Mouse (Mus musculus) hindbrain, embryonic 13.5 days (tissue): Measurements from ENCODE around the gene Gm20219. TPM values are rescaled to one million over a fixed set of nuclear protein-coding genes. Genes with fewer than 3 reads are reported as not detected.

Experiments
- ATAC-seq: fragments of 200-750 bp; cut with Nextera tagmentation; 2 replicates; pipeline ENCODE4 v1.8.0; 2017; ENCODE audit warnings: moderate TSS enrichment; ENCODE audit not compliant: low FRiP score
- H3K27ac ChIP-seq: fragments of 300-500 bp; sonication (generic); 2 replicates; pipeline ENCODE4 v1.5.1; 2015; ENCODE audit warnings: inconsistent platforms, mild to moderate bottlenecking, moderate library complexity
- H3K27me3 ChIP-seq: fragments of 300-500 bp; sonication (generic); 2 replicates; pipeline ENCODE4 v1.6.1; 2015; ENCODE audit warnings: mild to moderate bottlenecking, inconsistent platforms
- H3K36me3 ChIP-seq: fragments of 300-500 bp; sonication (generic); 2 replicates; pipeline ENCODE4 v1.6.1; 2015; ENCODE audit warnings: mild to moderate bottlenecking, inconsistent platforms
- H3K4me1 ChIP-seq: fragments of 300-500 bp; sonication (generic); replicated peaks from 2 replicates; pipeline ENCODE4 v1.6.1; 2015; ENCODE audit warnings: inconsistent platforms
- H3K4me2 ChIP-seq: fragments of 300-500 bp; sonication (generic); 2 replicates; pipeline ENCODE4 v1.6.1; 2015; ENCODE audit warnings: inconsistent platforms, mild to moderate bottlenecking, moderate library complexity
- H3K4me3 ChIP-seq: fragments of 300-500 bp; sonication (generic); 2 replicates; pipeline ENCODE4 v1.5.1; 2015; ENCODE audit warnings: mild to moderate bottlenecking, inconsistent platforms
- H3K9ac ChIP-seq: fragments of 300-500 bp; sonication (generic); 2 replicates; pipeline ENCODE4 v1.6.1; 2015; ENCODE audit warnings: mild to moderate bottlenecking, inconsistent platforms
- H3K9me3 ChIP-seq: fragments of 300-500 bp; sonication (generic); 2 replicates; pipeline ENCODE4 v1.6.1; 2016; ENCODE audit warnings: inconsistent platforms
- WGBS: fragments of 180-500 bp; shearing (Covaris S2); methylation state at CpG from one replicate; pipeline ENCODE4 v1.1.7; 2015; 5-methylcytosine and 5-hydroxymethylcytosine counted together
- polyA plus RNA-seq: library from polyadenylated mRNA; unstranded; fragments of >200 nt; fragmentation: Nextera tagmentation; extraction: Ambion mirVana; gene quantifications from 2 replicates; pipeline ENCODE4 v1.2.1, GENCODE M21; 2015

Gm20219 gene
- polyA plus RNA-seq, 1 experiment from 2014 or later = 1.8 TPM

DNA sequence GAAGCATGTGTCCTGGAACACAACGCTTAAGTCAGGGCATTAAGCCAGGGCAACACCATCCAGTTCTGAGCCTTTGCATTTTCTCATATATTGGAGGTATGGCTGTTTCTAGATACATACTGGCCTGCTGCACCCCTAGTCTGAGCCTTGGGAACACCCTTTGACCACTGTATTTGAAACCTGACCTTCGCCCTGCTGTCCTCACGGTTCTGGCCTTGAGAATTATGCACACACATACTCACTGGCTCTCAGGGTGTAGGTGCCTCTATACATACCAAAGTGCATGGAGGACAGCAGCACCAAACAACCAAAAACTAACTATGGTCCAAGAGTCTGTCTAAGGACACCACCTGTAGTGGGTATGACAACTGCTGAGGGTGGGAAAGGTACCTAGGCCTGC, 18.8 kb upstream of the Gm20219 start:
- Histone ChIP-seq H3K27ac (no peak overlapping the region), H3K4me1 (peaks cover 10% of the 10 kb centered on the region), H3K4me2 (no peak overlapping the region), H3K36me3 (peaks cover 94% of the 10 kb centered on the region), H3K9ac (no peak overlapping the region), H3K9me3 (no peaks in the 10 kb centered on the region), H3K27me3 (no peaks in the 10 kb centered on the region), H3K4me3 (no peak overlapping the region)
- 88% methylated on average over 3 of the region's 3 CpGs for whole genome bisulfite sequencing
- ATAC-seq = no peak

DNA sequence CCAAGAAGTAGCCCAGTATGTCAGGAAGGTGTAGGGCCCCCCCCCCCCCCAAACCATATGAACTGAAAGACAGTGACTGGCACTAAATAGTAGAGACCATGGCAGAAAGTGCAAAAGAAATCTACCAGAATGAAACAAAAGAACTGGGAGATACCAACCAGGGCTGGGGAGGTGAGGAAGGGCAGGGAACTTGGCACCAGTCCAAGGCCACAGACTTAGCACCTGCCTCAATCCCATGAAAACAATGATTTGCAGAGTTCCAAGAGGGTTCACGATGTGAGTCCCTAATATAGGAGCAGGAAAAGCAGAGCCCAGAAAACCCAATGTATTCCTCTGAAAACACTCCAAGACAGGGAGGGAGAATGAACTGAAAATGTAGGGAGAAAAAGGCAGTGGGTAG, 18.0 kb upstream of the Gm20219 start:
- Histone ChIP-seq H3K9ac (no peak overlapping the region), H3K36me3 (peaks cover 94% of the 10 kb centered on the region), H3K4me1 (peaks cover 10% of the 10 kb centered on the region), H3K27ac (peak overlapping the region; percentile 35; the same call in 1 of the 2 replicates), H3K4me2 (no peak overlapping the region), H3K9me3 (no peaks in the 10 kb centered on the region), H3K4me3 (no peak overlapping the region), H3K27me3 (no peaks in the 10 kb centered on the region)
- 58% methylated on average over 1 of the region's 1 CpGs for WGBS
- ATAC-seq = no peak

- Histone ChIP-seq H3K4me3 (no peak overlapping the region), H3K4me1 (peaks cover 10% of the 10 kb centered on the region), H3K36me3 (peaks cover 97% of the 10 kb centered on the region), H3K4me2 (no peak overlapping the region), H3K9me3 (no peaks in the 10 kb centered on the region), H3K27ac (no peak overlapping the region), H3K27me3 (no peaks in the 10 kb centered on the region), H3K9ac (no peak overlapping the region)
- no peak for ATAC-seq
- 95% methylated on average over 4 of the region's 4 CpGs for WGBS
These were observed 16.1 kb upstream of the Gm20219 start for GRCm38 (mm10) chr17:56570287-56570686.

DNA sequence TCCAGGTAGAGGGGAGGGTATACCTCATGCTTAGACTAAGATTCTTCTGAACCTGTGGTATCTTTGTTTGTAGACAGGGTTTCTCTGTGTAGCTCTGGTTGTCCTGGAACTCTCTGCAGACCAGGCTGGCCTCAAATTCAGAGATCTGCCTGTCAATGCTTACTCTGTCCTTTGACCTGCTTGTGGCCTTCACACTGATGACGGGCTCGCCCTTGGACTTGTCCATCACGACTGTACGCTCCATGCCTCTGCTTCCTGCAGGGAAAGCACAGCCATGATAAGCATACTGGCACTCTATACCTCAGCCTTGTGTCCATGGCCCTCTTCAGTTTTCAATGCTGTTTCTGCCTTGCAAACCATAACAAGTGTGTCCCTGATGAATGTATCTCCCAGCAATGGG, 13.2 kb upstream of the Gm20219 start:
- H3K9ac ChIP-seq = no peak overlapping the region
- H3K4me1 ChIP-seq = peaks cover 1% of the 10 kb centered on the region
- WGBS = 97% methylated on average over 4 of the region's 4 CpGs
- peaks cover 99% of the 10 kb centered on the region for H3K36me3 ChIP-seq
- no peak for ATAC-seq
- no peaks in the 10 kb centered on the region for H3K9me3 ChIP-seq
- H3K27me3 ChIP-seq = no peaks in the 10 kb centered on the region
- no peak overlapping the region for H3K4me3 ChIP-seq
- H3K4me2 ChIP-seq = no peak overlapping the region
- H3K27ac ChIP-seq = no peak overlapping the region

DNA sequence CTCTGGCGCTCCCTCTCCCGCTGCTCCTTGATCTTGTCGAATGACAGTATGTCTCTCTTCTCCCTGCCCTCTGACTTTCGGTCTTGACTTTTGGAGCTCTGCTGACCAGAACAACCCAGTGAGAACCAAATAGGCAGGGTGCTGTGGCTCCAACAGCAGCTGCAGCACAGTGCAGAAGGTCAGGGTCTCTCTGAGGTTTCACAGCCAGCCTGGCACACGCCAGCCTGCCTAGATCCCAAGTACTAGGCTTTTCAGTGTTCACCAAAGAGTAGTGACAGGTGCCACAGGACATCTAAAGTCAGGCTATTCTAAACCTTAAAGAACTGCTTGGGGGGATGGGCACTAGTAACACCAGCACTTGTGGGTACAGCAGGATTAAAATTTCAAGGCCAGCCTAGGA, 12.7 kb upstream of the Gm20219 start:
- no peak overlapping the region for H3K4me2 ChIP-seq
- H3K4me1 ChIP-seq = no peaks in the 10 kb centered on the region
- no peak overlapping the region for H3K27ac ChIP-seq
- H3K9me3 ChIP-seq = no peaks in the 10 kb centered on the region
- no peak for ATAC-seq
- H3K4me3 ChIP-seq = no peak overlapping the region
- peaks cover 99% of the 10 kb centered on the region for H3K36me3 ChIP-seq
- no peak overlapping the region for H3K9ac ChIP-seq
- 91% methylated on average over 5 of the region's 5 CpGs for WGBS
- H3K27me3 ChIP-seq = no peaks in the 10 kb centered on the region

DNA sequence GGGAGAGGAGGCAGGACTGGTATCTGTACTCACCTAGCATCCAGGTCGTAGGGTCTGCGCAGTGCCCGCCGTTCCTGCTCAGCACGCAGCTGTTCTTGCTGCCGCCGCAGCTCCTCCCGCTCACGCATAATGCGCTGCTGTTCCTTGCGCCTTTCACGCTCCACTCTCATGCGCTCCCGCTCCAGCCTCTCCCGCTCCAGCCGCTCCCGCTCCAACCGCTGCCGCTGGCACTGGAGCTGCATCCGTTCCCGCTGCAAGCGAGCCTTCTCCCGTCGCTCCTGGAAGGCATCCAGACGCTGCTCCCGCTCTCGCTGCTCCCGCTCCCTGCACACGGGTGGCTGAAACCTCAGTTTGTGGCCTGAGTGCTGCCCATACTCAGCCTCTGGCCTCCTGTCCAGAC, 12.1 kb upstream of the Gm20219 start:
- no peaks in the 10 kb centered on the region for H3K9me3 ChIP-seq
- no peak overlapping the region for H3K9ac ChIP-seq
- 94% methylated on average over 29 of the region's 29 CpGs for WGBS
- no peak overlapping the region for H3K27ac ChIP-seq
- no peak for ATAC-seq
- H3K27me3 ChIP-seq = no peaks in the 10 kb centered on the region
- no peaks in the 10 kb centered on the region for H3K4me1 ChIP-seq
- no peak overlapping the region for H3K4me3 ChIP-seq
- no peak overlapping the region for H3K4me2 ChIP-seq
- H3K36me3 ChIP-seq = peaks cover 99% of the 10 kb centered on the region

DNA sequence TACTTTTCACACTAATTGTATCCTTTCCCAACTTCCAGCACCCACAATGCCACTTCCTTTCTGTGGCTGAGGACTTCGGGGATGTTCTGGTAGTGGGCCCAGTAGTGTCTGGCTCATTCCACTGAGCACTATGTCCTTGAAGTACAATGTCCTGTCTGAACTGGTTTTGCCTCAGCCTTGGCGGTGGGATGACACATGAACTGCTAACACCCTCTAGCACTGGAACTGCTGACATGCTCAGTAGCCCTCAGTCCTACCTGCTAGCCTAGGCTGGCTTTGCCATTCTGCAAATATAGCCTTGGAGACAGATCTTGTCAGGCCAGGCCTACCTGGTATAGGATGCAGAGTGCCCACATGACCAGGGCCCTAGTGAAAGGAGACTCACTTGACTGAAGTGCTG, 7.7 kb upstream of the Gm20219 start:
- Histone ChIP-seq H3K27ac (no peak overlapping the region), H3K36me3 (peaks cover 62% of the 10 kb centered on the region), H3K9me3 (no peaks in the 10 kb centered on the region), H3K27me3 (no peaks in the 10 kb centered on the region), H3K4me3 (no peak overlapping the region), H3K4me2 (no peak overlapping the region), H3K9ac (no peak overlapping the region), H3K4me1 (no peaks in the 10 kb centered on the region)
- WGBS = 95% methylated on average over 2 of the region's 2 CpGs
- ATAC-seq = no peak

- no peak for ATAC-seq
- 86% methylated on average over 1 of the region's 1 CpGs for WGBS
These were observed 5.9 kb upstream of the Gm20219 start for GRCm38 (mm10) chr17:56560131-56560530.

GRCm38 (mm10) chr17:56559386-56559785, 5.2 kb upstream of the Gm20219 start:
- ATAC-seq = no peak
- WGBS = 80% methylated on average over 3 of the region's 3 CpGs
- Histone ChIP-seq H3K4me1 (no peaks in the 10 kb centered on the region), H3K27me3 (no peaks in the 10 kb centered on the region), H3K9me3 (no peaks in the 10 kb centered on the region), H3K36me3 (peaks cover 38% of the 10 kb centered on the region), H3K4me2 (no peak overlapping the region), H3K9ac (peak overlapping the region; percentile 24; the same call in 1 of the 2 replicates), H3K27ac (no peak overlapping the region), H3K4me3 (no peak overlapping the region)

More at GRCm38 (mm10) chr17:56560131-56560530, 5.9 kb upstream of the Gm20219 start:
- Histone ChIP-seq H3K36me3 (peaks cover 45% of the 10 kb centered on the region), H3K9me3 (no peaks in the 10 kb centered on the region), H3K27ac (no peak overlapping the region), H3K4me2 (no peak overlapping the region), H3K27me3 (no peaks in the 10 kb centered on the region), H3K4me1 (no peaks in the 10 kb centered on the region), H3K4me3 (no peak overlapping the region), H3K9ac (no peak overlapping the region)

DNA sequence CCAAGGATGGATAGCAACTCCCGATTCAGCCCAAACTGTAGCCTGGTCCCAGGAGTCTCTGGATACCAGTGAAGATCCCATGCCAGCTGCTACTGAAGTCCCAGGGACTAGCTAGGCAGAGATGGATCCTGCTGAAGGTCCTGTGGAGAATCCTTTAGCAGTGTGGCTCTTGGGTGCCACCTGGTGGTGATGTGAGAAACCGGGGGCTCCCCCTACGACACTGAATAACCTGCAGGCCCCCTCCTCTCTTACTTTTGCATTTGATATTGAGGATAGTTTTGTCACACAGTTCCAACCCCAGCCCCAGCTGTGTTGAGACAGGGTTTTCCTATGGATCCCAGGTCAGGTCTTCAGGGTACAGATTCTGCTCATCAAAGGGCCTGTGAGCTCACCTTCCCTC, 4.3 kb upstream of the Gm20219 start:
- Histone ChIP-seq H3K27ac (no peak overlapping the region), H3K4me3 (no peak overlapping the region), H3K9ac (no peak overlapping the region), H3K36me3 (peaks cover 28% of the 10 kb centered on the region), H3K4me2 (no peak overlapping the region), H3K9me3 (no peaks in the 10 kb centered on the region), H3K27me3 (no peaks in the 10 kb centered on the region), H3K4me1 (no peaks in the 10 kb centered on the region)
- ATAC-seq = peak; percentile 48
- WGBS = 17% methylated on average over 3 of the region's 3 CpGs

GRCm38 (mm10) chr17:56552781-56553363, 1.3 kb downstream of the Gm20219 start:
- Histone ChIP-seq H3K9me3 (no peaks in the 10 kb centered on the region), H3K4me3 (no peak overlapping the region), H3K4me1 (peaks cover 38% of the 10 kb centered on the region), H3K9ac (no peak overlapping the region), H3K27ac (peak overlapping the region; percentile 92), H3K27me3 (no peaks in the 10 kb centered on the region), H3K4me2 (no peak overlapping the region), H3K36me3 (no peaks in the 10 kb centered on the region)
- WGBS = 47% methylated on average over 5 of the region's 5 CpGs
- ATAC-seq = no peak

DNA sequence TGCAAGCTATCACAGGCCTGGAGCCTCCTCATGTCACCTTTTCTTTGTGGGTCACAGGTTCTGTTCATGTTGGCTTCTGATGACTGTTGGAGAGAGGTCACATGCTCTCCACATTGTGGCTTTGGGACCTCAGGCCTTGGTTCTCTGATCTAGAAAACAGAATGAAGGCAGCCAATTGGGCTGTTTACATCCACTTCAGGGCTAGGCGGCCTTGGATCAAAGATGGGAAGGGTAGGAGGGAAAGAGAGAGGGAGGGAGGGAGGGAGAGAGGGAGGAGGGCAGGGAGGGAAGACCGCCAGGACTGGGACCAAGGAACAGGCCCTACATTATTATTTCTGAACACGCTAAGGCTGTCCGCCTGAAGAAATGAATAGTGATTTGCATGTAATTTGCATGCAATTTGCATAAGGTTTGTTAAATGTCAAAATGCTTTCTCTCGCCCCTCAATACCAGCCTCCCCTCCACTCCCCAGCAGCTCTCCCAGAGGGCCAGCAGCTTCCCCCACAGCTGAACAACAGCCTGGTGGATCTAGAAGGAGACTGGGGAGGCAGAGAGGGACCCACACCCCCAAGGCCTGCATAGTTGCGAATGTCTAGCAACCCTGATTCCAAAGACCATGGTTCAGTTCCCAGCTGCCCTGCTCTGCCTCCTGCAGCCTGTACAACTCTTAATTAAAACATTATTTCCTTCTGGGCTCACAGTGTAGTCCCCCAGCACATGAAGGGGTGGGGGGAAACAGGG, 2.2 kb downstream of the Gm20219 start:
- H3K27ac ChIP-seq = peak overlapping the region; percentile 92
- no peaks in the 10 kb centered on the region for H3K9me3 ChIP-seq
- no peaks in the 10 kb centered on the region for H3K27me3 ChIP-seq
- no peak overlapping the region for H3K4me3 ChIP-seq
- no peak overlapping the region for H3K9ac ChIP-seq
- peak; percentile 81 for ATAC-seq
- H3K4me1 ChIP-seq = peaks cover 45% of the 10 kb centered on the region
- H3K36me3 ChIP-seq = no peaks in the 10 kb centered on the region
- 27% methylated on average over 6 of the region's 6 CpGs for WGBS
- H3K4me2 ChIP-seq = no peak overlapping the region
